Mouse (Mus musculus): ENCODE data around the gene Srpx2. TPM values are rescaled to one million over a fixed set of nuclear protein-coding genes. Genes with fewer than 3 reads are reported as not detected.

The Srpx2 gene
- polyA plus RNA-seq (2016; fragmentation: Nextera tagmentation; extraction: Ambion mirVana): 0.14 and 0.17 TPM in 2 replicates

- H3K36me3 ChIP-seq: no peaks in the 10 kb centered on the region
- no peaks in the 10 kb centered on the region for H3K4me1 ChIP-seq
- no peak within 1 kb of the TSS for H3K27ac ChIP-seq
- H3K9ac ChIP-seq: no peak within 1 kb of the TSS
- no peak within 1 kb of the TSS for H3K4me2 ChIP-seq
- 23% methylated on average over 3 of the region's 3 CpGs for WGBS (ENCODE audit: insufficient replicate concordance)
- H3K4me3 ChIP-seq: no peak within 1 kb of the TSS
- H3K27me3 ChIP-seq (replicated peaks): peaks cover 15% of the 10 kb centered on the region; the same call in 1 of the 2 replicates
- ATAC-seq: no peak
- no peaks in the 10 kb centered on the region for H3K9me3 ChIP-seq (replicated peaks)
These were observed at the start of gene Srpx2 for GRCm38 (mm10) chrX:133908261-133908660. Srpx2 (plus strand) TSS chrX:133908426.

GRCm38 (mm10) chrX:133869743-133870142 lies 38.5 kb upstream of the Srpx2 start:
- no peaks in the 10 kb centered on the region for H3K4me1 ChIP-seq
- no peak overlapping the region for H3K4me3 ChIP-seq
- no peak overlapping the region for H3K9ac ChIP-seq
- no peaks in the 10 kb centered on the region for H3K27me3 ChIP-seq (replicated peaks)
- H3K9me3 ChIP-seq (replicated peaks): no peaks in the 10 kb centered on the region
- ATAC-seq: no peak
- no peak overlapping the region for H3K4me2 ChIP-seq
- no peaks in the 10 kb centered on the region for H3K36me3 ChIP-seq
- no peak overlapping the region for H3K27ac ChIP-seq
- 29% methylated on average over 6 of the region's 6 CpGs for WGBS (ENCODE audit: insufficient replicate concordance)

DNA sequence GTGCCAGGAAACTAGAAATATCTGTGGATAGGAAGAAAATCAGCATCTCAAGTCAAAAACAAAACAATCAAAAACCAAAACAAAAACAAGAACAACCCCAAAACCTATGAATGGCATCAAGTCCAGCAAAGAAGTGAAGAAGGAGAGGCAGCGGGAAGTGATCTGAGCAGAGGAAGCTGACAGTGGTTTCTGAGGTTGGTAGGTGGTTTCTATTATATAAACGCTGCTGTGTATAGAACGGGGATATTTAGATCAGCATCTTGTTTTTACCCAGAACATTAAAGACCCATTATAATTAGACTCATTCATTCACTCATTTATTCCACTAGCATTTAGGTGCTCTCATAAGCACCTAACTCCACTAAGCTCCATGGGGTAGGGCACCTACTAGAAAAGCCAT lies 20.9 kb upstream of the Srpx2 start:
- H3K9me3 ChIP-seq (replicated peaks): no peaks in the 10 kb centered on the region
- 22% methylated on average over 3 of the region's 3 CpGs for WGBS (ENCODE audit: insufficient replicate concordance)
- H3K4me1 ChIP-seq: no peaks in the 10 kb centered on the region
- ATAC-seq: no peak
- no peak overlapping the region for H3K27ac ChIP-seq
- no peaks in the 10 kb centered on the region for H3K36me3 ChIP-seq
- no peak overlapping the region for H3K9ac ChIP-seq
- H3K4me2 ChIP-seq: no peak overlapping the region
- H3K4me3 ChIP-seq: no peak overlapping the region
- no peaks in the 10 kb centered on the region for H3K27me3 ChIP-seq (replicated peaks)

DNA sequence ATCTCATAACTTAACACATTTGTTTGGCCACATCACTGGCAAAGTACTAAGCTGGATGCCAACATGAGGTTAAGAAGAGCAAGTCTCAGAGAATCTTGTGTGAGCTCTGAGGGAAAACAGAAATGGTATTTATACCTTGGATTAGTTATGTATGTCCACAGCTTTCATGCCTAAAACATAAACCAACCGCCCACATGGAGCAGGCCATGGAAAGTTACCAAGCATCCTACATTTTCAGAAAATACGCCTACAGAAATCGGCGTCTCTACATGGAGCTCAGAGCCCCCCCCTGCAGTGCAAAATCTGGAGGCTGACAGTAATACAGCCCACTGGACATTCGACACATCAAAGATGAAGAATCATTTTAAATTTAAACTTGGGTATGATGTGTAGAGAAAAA lies 20.1 kb upstream of the Srpx2 start:
- Histone ChIP-seq H3K4me3 (no peak overlapping the region), H3K4me1 (no peaks in the 10 kb centered on the region), H3K9me3 (replicated peaks) (no peaks in the 10 kb centered on the region), H3K36me3 (no peaks in the 10 kb centered on the region), H3K9ac (no peak overlapping the region), H3K4me2 (no peak overlapping the region), H3K27ac (no peak overlapping the region), H3K27me3 (replicated peaks) (no peaks in the 10 kb centered on the region)
- no peak for ATAC-seq
- 75% methylated on average over 5 of the region's 5 CpGs for WGBS (ENCODE audit: insufficient replicate concordance)

- ATAC-seq: peak; percentile 81
- H3K9ac ChIP-seq: peak within 1 kb of the TSS; percentile 65
- H3K9me3 ChIP-seq (replicated peaks): no peaks in the 10 kb centered on the region
- peak within 1 kb of the TSS; percentile 55 for H3K4me3 ChIP-seq
- no peak within 1 kb of the TSS for H3K27ac ChIP-seq
- peak within 1 kb of the TSS; percentile 69 for H3K4me2 ChIP-seq
- no peaks in the 10 kb centered on the region; the same call in 1 of the 2 replicates for H3K36me3 ChIP-seq
- H3K27me3 ChIP-seq (replicated peaks): no peaks in the 10 kb centered on the region
- WGBS (ENCODE audit: insufficient replicate concordance): 13% methylated on average over 31 of the region's 33 CpGs
- no peaks in the 10 kb centered on the region for H3K4me1 ChIP-seq
These were observed 10.1 kb upstream of the Srpx2 start, which contains the start of gene Tspan6 for GRCm38 (mm10) chrX:133898014-133898542. Tspan6 (minus strand) TSS chrX:133898429.

DNA sequence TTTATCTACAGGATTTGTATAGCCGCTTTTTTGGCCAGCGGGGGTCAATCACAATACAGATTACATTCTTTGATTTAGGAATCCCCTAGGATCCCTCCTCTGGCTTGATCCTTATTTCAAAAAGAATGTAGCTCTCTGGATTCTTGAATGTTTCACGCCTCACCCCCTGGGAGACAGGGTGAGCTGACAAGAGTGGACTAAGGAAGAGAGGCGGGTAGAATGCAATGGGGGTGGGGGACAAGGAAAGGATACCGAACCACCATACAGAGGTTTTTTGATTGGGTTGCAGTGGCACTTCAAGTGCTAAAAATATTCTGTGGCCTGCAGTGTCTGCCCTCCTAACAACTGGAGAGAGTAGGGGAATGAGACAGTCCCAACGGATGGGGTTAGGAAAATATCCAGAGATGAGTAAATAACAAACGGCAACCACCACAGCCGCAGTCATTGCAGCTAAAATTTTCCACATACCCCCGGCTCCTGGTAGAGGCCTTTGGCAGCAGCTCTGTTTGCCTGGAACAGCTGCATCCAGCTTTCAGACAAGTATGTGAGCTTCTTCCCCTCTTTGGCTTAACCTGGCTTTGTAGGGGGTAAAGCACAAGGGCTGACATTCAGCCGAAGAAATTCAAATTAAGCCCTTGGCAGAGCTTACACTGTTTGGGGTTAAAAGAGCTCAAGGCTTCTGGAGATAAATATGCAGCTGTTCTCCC lies 3.3 kb downstream of the Srpx2 start:
- H3K4me1 ChIP-seq: no peaks in the 10 kb centered on the region
- no peak for ATAC-seq
- H3K4me2 ChIP-seq: no peak overlapping the region
- no peak overlapping the region for H3K4me3 ChIP-seq
- H3K27me3 ChIP-seq (replicated peaks): peaks cover 16% of the 10 kb centered on the region; the same call in 1 of the 2 replicates
- H3K9me3 ChIP-seq (replicated peaks): no peaks in the 10 kb centered on the region
- no peaks in the 10 kb centered on the region for H3K36me3 ChIP-seq
- no peak overlapping the region for H3K27ac ChIP-seq
- H3K9ac ChIP-seq: no peak overlapping the region
- 36% methylated on average over 10 of the region's 10 CpGs for WGBS (ENCODE audit: insufficient replicate concordance)

DNA sequence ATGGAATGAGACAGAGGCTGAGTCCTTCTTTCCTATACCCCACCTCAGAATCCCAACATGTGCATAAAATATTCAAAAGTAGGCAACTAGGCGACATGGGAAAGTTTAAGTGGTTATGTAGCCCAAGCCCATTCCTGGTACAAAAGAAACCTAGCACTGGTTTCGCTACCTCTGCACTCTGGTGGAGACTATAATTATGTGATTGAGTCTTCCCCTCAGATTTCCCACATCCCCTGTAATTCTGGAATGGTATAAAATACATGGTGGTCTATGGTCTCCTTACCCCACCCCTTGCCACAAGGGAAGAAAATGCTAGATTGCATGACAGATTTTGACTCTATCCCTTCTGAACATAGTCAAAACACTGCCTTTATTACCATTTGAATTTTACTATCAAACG lies 4.8 kb downstream of the Srpx2 start:
- Histone ChIP-seq H3K4me1 (no peaks in the 10 kb centered on the region), H3K36me3 (no peaks in the 10 kb centered on the region), H3K9me3 (replicated peaks) (no peaks in the 10 kb centered on the region), H3K27ac (no peak overlapping the region), H3K9ac (no peak overlapping the region), H3K4me3 (no peak overlapping the region), H3K4me2 (no peak overlapping the region), H3K27me3 (replicated peaks) (peaks cover 16% of the 10 kb centered on the region; the same call in 1 of the 2 replicates)
- WGBS (ENCODE audit: insufficient replicate concordance): 69% methylated on average over 3 of the region's 3 CpGs
- ATAC-seq: no peak

DNA sequence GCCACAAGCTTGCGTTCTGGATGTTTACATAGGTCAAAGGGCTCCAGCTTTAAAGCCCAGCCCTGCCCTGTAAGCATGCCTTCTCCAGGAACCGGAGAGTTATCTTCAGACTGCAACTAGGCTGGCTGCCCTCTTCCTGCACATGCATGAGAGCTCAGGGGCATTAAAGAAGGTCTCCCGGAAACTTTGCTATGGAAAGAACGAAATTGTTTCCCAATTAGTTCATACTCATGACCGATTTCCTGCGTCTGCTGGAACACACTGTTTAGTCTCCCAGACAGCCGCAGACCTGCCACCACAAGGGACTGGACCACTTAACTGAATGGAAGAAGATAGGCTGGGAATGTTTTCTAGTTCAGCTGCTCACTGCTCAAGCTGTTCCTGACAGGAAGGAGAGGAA lies 6.0 kb downstream of the Srpx2 start:
- Histone ChIP-seq H3K27ac (no peak overlapping the region), H3K4me2 (no peak overlapping the region), H3K4me3 (no peak overlapping the region), H3K9ac (no peak overlapping the region), H3K27me3 (replicated peaks) (peaks cover 16% of the 10 kb centered on the region; the same call in 1 of the 2 replicates), H3K4me1 (no peaks in the 10 kb centered on the region), H3K36me3 (no peaks in the 10 kb centered on the region), H3K9me3 (replicated peaks) (no peaks in the 10 kb centered on the region)
- 33% methylated on average over 7 of the region's 7 CpGs for WGBS (ENCODE audit: insufficient replicate concordance)
- no peak; the same call in 1 of the 2 replicates for ATAC-seq

GRCm38 (mm10) chrX:133921187-133921586 lies 13.0 kb downstream of the Srpx2 start:
- H3K4me3 ChIP-seq: no peak overlapping the region
- no peaks in the 10 kb centered on the region for H3K4me1 ChIP-seq
- no peak overlapping the region for H3K9ac ChIP-seq
- no peaks in the 10 kb centered on the region for H3K36me3 ChIP-seq
- no peaks in the 10 kb centered on the region for H3K9me3 ChIP-seq (replicated peaks)
- no peaks in the 10 kb centered on the region for H3K27me3 ChIP-seq (replicated peaks)
- ATAC-seq: no peak
- WGBS (ENCODE audit: insufficient replicate concordance): 44% methylated on average over 4 of the region's 4 CpGs
- H3K27ac ChIP-seq: no peak overlapping the region
- H3K4me2 ChIP-seq: no peak overlapping the region

GRCm38 (mm10) chrX:133926760-133927159 lies 18.5 kb downstream of the Srpx2 start:
- H3K9ac ChIP-seq: no peak overlapping the region
- 52% methylated on average over 5 of the region's 5 CpGs for WGBS (ENCODE audit: insufficient replicate concordance)
- no peak overlapping the region for H3K4me2 ChIP-seq
- no peak for ATAC-seq
- no peaks in the 10 kb centered on the region for H3K36me3 ChIP-seq
- H3K9me3 ChIP-seq (replicated peaks): no peaks in the 10 kb centered on the region
- H3K27me3 ChIP-seq (replicated peaks): no peaks in the 10 kb centered on the region
- no peak overlapping the region for H3K4me3 ChIP-seq
- H3K4me1 ChIP-seq: no peaks in the 10 kb centered on the region
- H3K27ac ChIP-seq: no peak overlapping the region

GRCm38 (mm10) chrX:133931302-133932013 lies 23.2 kb downstream of the Srpx2 start:
- H3K9me3 ChIP-seq (replicated peaks): no peaks in the 10 kb centered on the region
- ATAC-seq: no peak
- H3K4me3 ChIP-seq: no peak overlapping the region
- H3K4me1 ChIP-seq: no peaks in the 10 kb centered on the region
- no peaks in the 10 kb centered on the region for H3K27me3 ChIP-seq (replicated peaks)
- no peak overlapping the region for H3K4me2 ChIP-seq
- no peaks in the 10 kb centered on the region for H3K36me3 ChIP-seq
- H3K9ac ChIP-seq: no peak overlapping the region
- no peak overlapping the region for H3K27ac ChIP-seq
- 45% methylated on average over 12 of the region's 12 CpGs for WGBS (ENCODE audit: insufficient replicate concordance)

DNA sequence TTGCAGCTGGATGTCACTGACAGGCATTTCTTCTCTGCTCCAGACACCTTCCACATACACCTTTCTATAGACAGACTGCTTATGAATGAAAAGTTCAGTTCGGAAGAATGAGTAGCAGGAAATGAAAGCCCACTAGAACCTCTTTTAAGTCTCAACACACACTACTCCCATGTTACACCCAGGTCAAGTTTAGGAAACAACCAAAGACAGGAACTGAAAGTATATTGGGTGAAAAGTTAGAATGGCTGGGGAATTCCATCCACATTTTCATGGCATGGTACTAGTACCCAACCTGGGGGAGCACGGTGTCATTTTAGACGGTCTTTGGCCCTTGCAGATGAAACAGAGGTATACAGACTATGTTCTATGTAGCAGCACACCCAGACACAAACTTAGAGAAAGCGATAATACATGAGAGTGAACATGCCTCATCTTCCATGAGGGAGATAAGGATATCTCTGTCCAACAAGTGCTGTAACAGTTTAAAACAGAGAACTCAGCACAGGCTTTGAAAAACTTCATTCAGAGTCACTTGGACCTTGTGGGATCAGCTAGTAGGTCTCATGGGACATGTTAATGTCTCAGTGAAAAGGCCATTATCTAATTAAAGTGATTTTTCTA lies 28.5 kb downstream of the Srpx2 start:
- WGBS (ENCODE audit: insufficient replicate concordance): 56% methylated on average over 4 of the region's 4 CpGs

More for the DNA sequence above, 28.5 kb downstream of the Srpx2 start:
- no peaks in the 10 kb centered on the region for H3K9me3 ChIP-seq (replicated peaks)
- no peaks in the 10 kb centered on the region for H3K27me3 ChIP-seq (replicated peaks)
- H3K9ac ChIP-seq: no peak overlapping the region
- no peak overlapping the region for H3K4me3 ChIP-seq
- no peak overlapping the region for H3K27ac ChIP-seq
- H3K4me2 ChIP-seq: no peak overlapping the region
- peak; percentile 71 for ATAC-seq
- no peaks in the 10 kb centered on the region for H3K36me3 ChIP-seq
- H3K4me1 ChIP-seq: no peaks in the 10 kb centered on the region

All from liver, embryonic 12.5 days (tissue).